ENCODE assay signal across 12 mouse cellular contexts in genomic region chr12:105267076-105267475, GRCm38 (mm10).
"Had no signal": no experiment of that assay in that cellular context is flagged by ENCODE, and none has a peak within 500 bp of the region (broad histone marks: within the 10 kb centered on the region; RNA-seq: fewer than 3 reads in every experiment).

No protein-coding gene starts in this region.

- DNase-seq: left cerebral cortex, postnatal 4 days; liver; liver, embryonic 13.5 days; liver, postnatal 0 days; lung, adult 18-20 months; lung, adult 2 months; lung, embryonic 14.5 days; lung, postnatal 10 days; lung, postnatal 14 days; lung, postnatal 36 days; lung, postnatal 4 days; midbrain, embryonic 14.5 days had no signal
